Mouse (Mus musculus): ENCODE measurements around the gene Sik3. TPM values are rescaled to one million over a fixed set of nuclear protein-coding genes. Genes with fewer than 3 reads are reported as not detected.
A peak's percentile ranks its signal among the peaks of the same experiment; 100 is the strongest.

Gene Sik3
- polyA plus RNA-seq, 1 experiment from 2014 or later, result 11.5 TPM

DNA sequence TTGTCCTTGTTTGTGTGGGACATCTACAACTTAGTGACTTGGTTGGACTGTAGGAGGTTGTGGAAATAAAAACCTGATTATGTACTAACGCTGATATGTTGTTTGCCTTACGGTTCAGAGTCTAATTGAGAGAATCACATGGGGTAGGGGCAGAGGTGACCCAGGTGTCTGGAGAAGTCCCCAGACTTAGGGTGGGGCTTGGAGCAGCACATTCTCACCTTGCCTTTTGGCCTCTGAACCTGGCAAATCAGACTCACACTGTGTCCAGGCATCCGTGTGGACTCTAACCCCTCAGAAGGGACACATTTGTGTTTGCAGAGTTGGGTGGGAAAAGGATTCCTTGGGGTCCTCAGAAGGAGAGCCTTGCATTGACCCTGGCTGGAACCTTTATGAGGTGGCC, 211.5 kb downstream of the Sik3 start:
- ATAC-seq (ENCODE audit: insufficient read depth, low FRiP score, low read depth), result no peak
- Histone ChIP-seq H3K4me2 (no peak overlapping the region), H3K27me3 (replicated peaks) (no peaks in the 10 kb centered on the region), H3K9ac (no peak overlapping the region), H3K4me1 (no peaks in the 10 kb centered on the region), H3K36me3 (peaks cover 23% of the 10 kb centered on the region), H3K27ac (no peak overlapping the region), H3K9me3 (no peaks in the 10 kb centered on the region), H3K4me3 (replicated peaks) (no peak overlapping the region)
- WGBS, result 70% methylated on average over 3 of the region's 3 CpGs

DNA sequence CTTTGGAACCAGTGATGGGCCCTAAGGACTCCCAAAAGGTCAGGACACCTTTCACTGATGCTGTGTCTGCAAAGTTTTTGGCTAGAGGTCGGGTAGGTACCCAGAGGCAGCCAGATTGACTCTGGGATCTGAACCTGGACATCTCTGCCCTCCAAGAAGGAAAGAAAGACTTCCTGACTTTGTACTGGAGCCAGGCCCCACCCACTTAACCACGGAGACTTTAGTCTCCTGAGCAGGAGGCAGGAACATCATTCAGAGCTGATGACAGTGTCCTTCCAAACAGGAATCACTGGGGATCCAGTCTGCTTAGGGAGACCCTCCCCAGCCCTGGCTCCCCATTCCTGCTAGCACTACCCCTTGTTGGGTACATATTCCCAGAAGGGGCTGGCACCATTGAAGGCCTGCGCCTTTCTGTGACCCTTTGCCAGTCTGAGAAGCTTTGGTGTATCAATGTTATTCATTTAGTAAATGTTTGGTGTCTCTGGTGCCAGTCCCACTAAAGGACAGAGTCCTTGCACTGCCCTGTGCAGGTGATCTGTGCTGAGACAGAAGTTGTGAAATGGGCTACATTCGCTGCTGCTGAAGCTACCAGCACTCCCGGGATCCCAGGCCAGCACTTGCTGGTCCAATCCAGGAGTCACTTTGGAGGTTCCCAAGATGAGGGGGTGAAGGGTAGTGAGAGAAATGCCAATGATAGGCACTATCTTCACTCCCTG, 212.5 kb downstream of the Sik3 start:
- H3K4me1 ChIP-seq, result peaks cover 6% of the 10 kb centered on the region

DNA sequence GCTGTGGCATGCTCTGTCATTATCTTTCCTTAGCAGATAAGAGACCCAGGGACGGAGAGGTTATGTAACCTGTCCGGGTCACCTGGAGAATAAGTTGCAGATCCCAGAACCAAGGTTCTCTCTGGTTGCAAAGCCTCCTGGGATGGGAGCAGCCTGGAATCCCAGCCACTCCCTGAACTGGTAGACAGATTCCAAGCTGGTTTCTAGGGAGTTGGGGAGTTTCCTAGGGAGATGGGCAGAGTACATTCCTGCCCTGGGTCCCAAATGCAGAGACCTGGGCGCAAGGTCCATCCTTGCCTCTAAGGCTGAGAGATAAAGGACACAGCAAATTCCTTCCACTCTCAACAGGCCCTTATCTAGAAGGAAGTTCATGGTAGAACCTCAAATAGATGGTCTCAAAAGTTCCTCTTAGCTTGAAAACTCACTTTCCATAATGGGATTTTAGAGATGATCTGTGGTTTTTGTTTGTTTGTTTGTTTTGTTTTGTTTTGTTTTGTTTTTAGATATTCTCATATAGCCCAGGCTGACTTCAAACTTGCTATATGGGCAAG, 214.5 kb downstream of the Sik3 start:
- no peak for ATAC-seq (ENCODE audit: insufficient read depth, low FRiP score, low read depth)
- no peaks in the 10 kb centered on the region for H3K27me3 ChIP-seq (replicated peaks)
- H3K27ac ChIP-seq, result no peak overlapping the region
- no peak overlapping the region for H3K4me3 ChIP-seq (replicated peaks)
- H3K4me1 ChIP-seq, result peaks cover 14% of the 10 kb centered on the region
- H3K9me3 ChIP-seq, result no peaks in the 10 kb centered on the region
- no peak overlapping the region for H3K4me2 ChIP-seq
- H3K9ac ChIP-seq, result no peak overlapping the region
- peaks cover under 1% of the 10 kb centered on the region; the same call in 1 of the 2 replicates for H3K36me3 ChIP-seq
- 77% methylated on average over 3 of the region's 3 CpGs for WGBS

More for the DNA sequence above, 212.5 kb downstream of the Sik3 start:
- no peak overlapping the region for H3K4me2 ChIP-seq
- ATAC-seq (ENCODE audit: insufficient read depth, low FRiP score, low read depth), result no peak
- H3K36me3 ChIP-seq, result peaks cover 21% of the 10 kb centered on the region
- H3K27me3 ChIP-seq (replicated peaks), result no peaks in the 10 kb centered on the region
- no peak overlapping the region for H3K4me3 ChIP-seq (replicated peaks)
- H3K9me3 ChIP-seq, result no peaks in the 10 kb centered on the region
- H3K9ac ChIP-seq, result no peak overlapping the region
- no peak overlapping the region for H3K27ac ChIP-seq
- WGBS, result 59% methylated on average over 5 of the region's 5 CpGs

DNA sequence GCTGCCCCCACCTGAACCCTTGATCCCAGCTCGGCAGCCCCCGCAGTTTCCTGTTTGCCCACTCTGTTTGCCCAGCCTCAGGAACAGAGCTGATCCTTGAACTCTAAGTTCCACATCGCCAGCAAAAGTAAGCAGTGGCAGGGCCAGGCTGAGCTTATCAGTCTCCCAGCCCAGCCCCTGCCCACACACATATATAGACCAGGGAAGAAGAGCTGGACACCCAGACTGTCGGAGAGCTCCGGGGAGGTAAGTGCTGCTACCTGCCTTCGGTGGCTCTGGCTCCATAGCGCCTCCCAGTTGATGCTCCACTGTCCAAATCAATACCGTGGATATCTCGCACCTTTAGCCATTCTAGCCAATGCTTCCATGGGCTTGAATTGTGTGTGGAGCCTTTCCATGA, 215.9 kb downstream of the Sik3 start, which contains the start of gene Apoa1:
Gene Apoa1, plus strand, starts transcription at position 90 of the 400 bp plus-strand sequence.
- WGBS, result 50% methylated on average over 9 of the region's 9 CpGs
- Histone ChIP-seq H3K27ac (no peak within 1 kb of the TSS), H3K9ac (no peak within 1 kb of the TSS), H3K4me3 (replicated peaks) (no peak within 1 kb of the TSS; the same call in 1 of the 2 replicates), H3K36me3 (no peaks in the 10 kb centered on the region), H3K4me2 (0 out of 2 replicates have a peak within 1 kb of the TSS, but pooled peaks have one; percentile 2), H3K4me1 (peaks cover 14% of the 10 kb centered on the region), H3K9me3 (no peaks in the 10 kb centered on the region), H3K27me3 (replicated peaks) (no peaks in the 10 kb centered on the region)
- ATAC-seq (ENCODE audit: insufficient read depth, low FRiP score, low read depth), result peak; percentile 28; the same call in 1 of the 2 replicates

DNA sequence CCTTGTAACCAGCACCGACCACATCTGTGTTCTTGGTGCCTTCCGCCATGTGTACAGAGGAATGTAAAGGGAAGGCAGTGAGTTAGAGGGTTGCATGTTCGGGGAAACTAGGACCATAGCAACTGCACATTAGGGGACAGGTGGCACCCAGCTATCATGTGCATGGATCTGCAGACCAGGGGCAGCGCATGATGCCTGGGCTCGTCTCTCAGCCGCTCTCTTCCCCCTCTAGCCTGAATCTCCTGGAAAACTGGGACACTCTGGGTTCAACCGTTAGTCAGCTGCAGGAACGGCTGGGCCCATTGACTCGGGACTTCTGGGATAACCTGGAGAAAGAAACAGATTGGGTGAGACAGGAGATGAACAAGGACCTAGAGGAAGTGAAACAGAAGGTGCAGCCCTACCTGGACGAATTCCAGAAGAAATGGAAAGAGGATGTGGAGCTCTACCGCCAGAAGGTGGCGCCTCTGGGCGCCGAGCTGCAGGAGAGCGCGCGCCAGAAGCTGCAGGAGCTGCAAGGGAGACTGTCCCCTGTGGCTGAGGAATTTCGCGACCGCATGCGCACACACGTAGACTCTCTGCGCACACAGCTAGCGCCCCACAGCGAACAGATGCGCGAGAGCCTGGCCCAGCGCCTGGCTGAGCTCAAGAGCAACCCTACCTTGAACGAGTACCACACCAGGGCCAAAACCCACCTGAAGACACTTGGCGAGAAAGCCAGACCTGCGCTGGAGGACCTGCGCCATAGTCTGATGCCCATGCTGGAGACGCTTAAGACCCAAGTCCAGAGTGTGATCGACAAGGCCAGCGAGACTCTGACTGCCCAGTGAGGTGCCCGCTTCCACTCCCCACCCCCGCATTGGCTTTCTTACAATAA, 217.2 kb downstream of the Sik3 start:
- peak overlapping the region; percentile 40 for H3K4me3 ChIP-seq (replicated peaks)
- peak overlapping the region; percentile 76 for H3K4me2 ChIP-seq
- no peak overlapping the region for H3K9ac ChIP-seq
- H3K36me3 ChIP-seq, result no peaks in the 10 kb centered on the region
- no peaks in the 10 kb centered on the region for H3K9me3 ChIP-seq
- peak; percentile 84 for ATAC-seq (ENCODE audit: insufficient read depth, low FRiP score, low read depth)
- no peaks in the 10 kb centered on the region for H3K27me3 ChIP-seq (replicated peaks)
- peaks cover 14% of the 10 kb centered on the region for H3K4me1 ChIP-seq
- 14% methylated on average over 37 of the region's 37 CpGs for whole genome bisulfite sequencing
- H3K27ac ChIP-seq, result no peak overlapping the region

DNA sequence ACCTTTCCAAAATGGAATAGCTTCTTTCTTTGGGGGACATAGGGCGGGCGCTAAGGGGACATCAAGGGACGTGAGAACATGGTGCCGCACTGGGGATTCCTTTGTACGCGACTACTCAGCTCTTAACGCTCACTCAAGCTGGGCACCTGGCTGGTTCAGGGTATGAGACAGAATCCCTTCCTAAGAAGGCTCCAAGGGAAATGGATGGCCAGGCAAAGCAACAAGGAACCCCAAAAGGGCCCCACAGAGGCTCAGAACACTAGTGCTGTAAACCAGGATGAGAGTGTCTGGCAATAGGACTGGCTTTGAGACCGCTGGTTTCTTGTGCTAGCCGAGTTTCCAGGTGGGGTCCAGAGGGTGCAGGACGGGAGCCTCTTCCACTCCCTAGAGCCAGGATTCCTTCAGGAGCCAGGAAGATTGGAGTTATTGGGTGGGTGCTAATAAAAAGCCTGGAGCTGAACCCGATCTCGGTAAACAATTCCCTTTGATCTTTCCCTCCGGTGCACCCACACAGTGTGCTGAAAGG, 217.9 kb downstream of the Sik3 start:
- H3K27ac ChIP-seq, result no peak overlapping the region
- 19% methylated on average over 13 of the region's 13 CpGs for WGBS

DNA sequence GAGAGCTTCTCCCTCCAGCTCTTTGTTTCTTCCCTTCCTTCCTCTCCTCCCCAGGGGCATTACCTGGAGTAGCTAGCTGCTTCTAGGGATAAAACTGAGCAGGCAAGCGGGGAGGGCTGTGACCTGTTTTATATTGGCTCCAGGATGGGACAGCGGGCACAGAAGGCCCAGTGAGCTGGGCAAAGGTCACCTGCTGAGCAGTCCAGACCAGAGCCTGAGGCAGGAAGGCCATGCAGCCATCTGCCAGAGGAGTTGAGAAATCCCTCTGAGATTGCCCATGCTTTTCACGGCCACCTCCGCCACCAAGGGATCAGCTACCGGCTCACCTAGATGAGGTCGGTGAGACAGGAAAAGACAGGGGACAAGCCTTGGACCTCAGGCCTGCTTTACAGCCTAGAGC, 222.6 kb downstream of the Sik3 start:
- no peaks in the 10 kb centered on the region for H3K36me3 ChIP-seq
- no peak overlapping the region for H3K27ac ChIP-seq
- H3K27me3 ChIP-seq (replicated peaks), result no peaks in the 10 kb centered on the region
- peaks cover 7% of the 10 kb centered on the region; the same call in 1 of the 2 replicates for H3K4me1 ChIP-seq
- H3K9ac ChIP-seq, result no peak overlapping the region
- H3K4me2 ChIP-seq, result no peak overlapping the region
- WGBS, result 82% methylated on average over 6 of the region's 6 CpGs
- no peak for ATAC-seq (ENCODE audit: insufficient read depth, low FRiP score, low read depth)
- no peaks in the 10 kb centered on the region for H3K9me3 ChIP-seq
- no peak overlapping the region for H3K4me3 ChIP-seq (replicated peaks)

More for the DNA sequence above, 217.9 kb downstream of the Sik3 start:
- no peaks in the 10 kb centered on the region for H3K36me3 ChIP-seq
- H3K27me3 ChIP-seq (replicated peaks), result no peaks in the 10 kb centered on the region
- ATAC-seq (ENCODE audit: insufficient read depth, low FRiP score, low read depth), result no peak
- H3K4me2 ChIP-seq, result peak overlapping the region; percentile 76
- peak overlapping the region; percentile 40 for H3K4me3 ChIP-seq (replicated peaks)
- H3K9ac ChIP-seq, result no peak overlapping the region
- H3K9me3 ChIP-seq, result no peaks in the 10 kb centered on the region
- H3K4me1 ChIP-seq, result peaks cover 14% of the 10 kb centered on the region

DNA sequence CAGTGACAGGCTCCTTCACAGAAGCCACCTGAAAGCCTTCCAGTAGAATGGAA, 222.8 kb downstream of the Sik3 start, which contains the start of gene Apoc3:
Gene Apoc3, minus strand, starts transcription at position 41 of the 53 bp plus-strand sequence.
- H3K4me1 ChIP-seq, result peaks cover 4% of the 10 kb centered on the region; the same call in 1 of the 2 replicates
- H3K27ac ChIP-seq, result no peak within 1 kb of the TSS
- H3K9me3 ChIP-seq, result no peaks in the 10 kb centered on the region
- no peaks in the 10 kb centered on the region for H3K36me3 ChIP-seq
- H3K4me3 ChIP-seq (replicated peaks), result no peak within 1 kb of the TSS
- no peak within 1 kb of the TSS for H3K4me2 ChIP-seq
- H3K9ac ChIP-seq, result no peak within 1 kb of the TSS
- ATAC-seq (ENCODE audit: insufficient read depth, low FRiP score, low read depth), result no peak
- H3K27me3 ChIP-seq (replicated peaks), result no peaks in the 10 kb centered on the region

DNA sequence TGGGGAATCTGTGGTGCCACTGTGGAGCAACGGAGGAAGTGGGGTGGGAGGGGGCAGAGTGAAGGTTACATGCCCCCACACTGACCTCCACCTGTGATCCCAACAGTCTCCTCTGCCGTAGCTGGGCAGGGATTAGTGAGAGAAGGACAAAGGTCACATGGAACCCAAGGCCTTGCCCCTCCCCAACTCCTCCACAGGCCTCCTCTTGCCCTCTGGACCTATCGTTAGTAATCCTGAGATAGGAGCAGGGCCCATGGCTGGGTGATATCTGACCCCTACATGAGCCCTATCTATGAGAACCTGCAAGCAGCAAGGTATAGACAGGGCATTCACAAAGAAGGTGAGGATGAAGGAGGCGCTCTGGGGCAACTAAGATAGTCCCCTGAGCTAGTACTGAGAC, 223.0 kb downstream of the Sik3 start:
- H3K36me3 ChIP-seq, result no peaks in the 10 kb centered on the region
- H3K4me2 ChIP-seq, result no peak overlapping the region
- WGBS, result 43% methylated on average over 4 of the region's 4 CpGs
- H3K27me3 ChIP-seq (replicated peaks), result no peaks in the 10 kb centered on the region
- no peak overlapping the region for H3K4me3 ChIP-seq (replicated peaks)
- no peak overlapping the region for H3K27ac ChIP-seq
- no peaks in the 10 kb centered on the region for H3K9me3 ChIP-seq
- ATAC-seq (ENCODE audit: insufficient read depth, low FRiP score, low read depth), result peak; percentile 48
- no peak overlapping the region for H3K9ac ChIP-seq
- H3K4me1 ChIP-seq, result 0 out of 2 replicates have a peak, but pooled peaks cover 2% of the 10 kb centered on the region

DNA sequence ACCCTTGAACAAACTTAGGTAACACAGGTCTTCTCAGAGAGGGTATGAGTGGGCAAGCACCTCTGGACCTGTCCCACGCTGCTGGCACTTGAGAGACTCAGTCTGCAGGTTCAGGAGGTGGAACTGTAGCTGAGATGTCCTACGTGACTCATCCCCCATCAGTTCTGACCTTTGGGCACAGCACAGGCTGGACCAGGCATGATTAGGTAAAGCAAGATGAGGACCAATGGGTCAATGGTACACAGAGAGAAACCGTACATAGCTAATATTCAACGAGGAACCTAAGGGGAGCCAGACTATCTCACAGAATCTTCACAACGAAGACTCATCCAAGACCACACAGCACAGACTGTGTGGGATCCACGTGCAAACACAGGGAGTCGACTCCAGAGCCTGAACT, 226.2 kb downstream of the Sik3 start:
- Histone ChIP-seq H3K9ac (no peak overlapping the region), H3K27me3 (replicated peaks) (no peaks in the 10 kb centered on the region), H3K27ac (no peak overlapping the region), H3K4me3 (replicated peaks) (no peak overlapping the region), H3K9me3 (no peaks in the 10 kb centered on the region), H3K4me1 (peaks cover 9% of the 10 kb centered on the region; the same call in 1 of the 2 replicates), H3K4me2 (no peak overlapping the region), H3K36me3 (no peaks in the 10 kb centered on the region)
- 82% methylated on average over 7 of the region's 7 CpGs for WGBS
- ATAC-seq (ENCODE audit: insufficient read depth, low FRiP score, low read depth), result no peak

DNA sequence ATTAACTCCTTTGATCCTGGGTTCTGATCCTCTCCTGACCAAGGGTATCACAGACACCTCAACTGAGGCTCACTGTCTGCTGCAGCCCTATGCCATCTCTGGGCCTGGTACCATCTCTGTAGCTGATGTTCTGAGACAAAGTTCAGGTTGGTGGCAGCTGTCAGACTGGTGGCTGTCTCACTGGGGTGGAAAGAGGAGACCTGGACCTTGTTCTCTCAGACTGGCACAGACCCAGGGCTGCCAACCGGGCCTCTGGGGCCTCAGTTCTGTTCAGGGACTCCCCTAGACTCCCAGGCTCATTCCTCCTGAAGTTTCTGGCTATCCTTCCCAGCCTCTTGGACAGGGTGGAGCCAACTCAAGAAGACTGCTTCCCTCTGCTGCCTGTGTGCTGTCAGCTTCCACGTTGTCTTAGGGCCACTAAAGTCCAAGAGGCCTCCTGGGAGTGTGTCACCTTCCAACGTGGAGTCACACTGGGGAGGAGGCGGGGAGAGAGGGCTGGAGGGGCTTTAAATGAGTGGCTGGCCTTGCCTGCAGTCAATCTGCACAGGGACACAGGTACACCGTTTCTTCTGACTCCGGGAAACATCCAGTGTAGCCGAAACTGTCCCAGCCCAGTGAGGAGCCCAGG, 228.0 kb downstream of the Sik3 start, which contains the start of gene Apoa4:
Gene Apoa4, plus strand, starts transcription at position 171 of the 628 bp plus-strand sequence.
- no peak for ATAC-seq (ENCODE audit: insufficient read depth, low FRiP score, low read depth)
- H3K4me3 ChIP-seq (replicated peaks), result no peak within 1 kb of the TSS
- H3K27ac ChIP-seq, result no peak within 1 kb of the TSS
- H3K27me3 ChIP-seq (replicated peaks), result no peaks in the 10 kb centered on the region
- no peaks in the 10 kb centered on the region for H3K36me3 ChIP-seq
- peaks cover 9% of the 10 kb centered on the region; the same call in 1 of the 2 replicates for H3K4me1 ChIP-seq
- no peak within 1 kb of the TSS for H3K4me2 ChIP-seq
- WGBS, result 56% methylated on average over 7 of the region's 7 CpGs
- no peaks in the 10 kb centered on the region for H3K9me3 ChIP-seq
- no peak within 1 kb of the TSS for H3K9ac ChIP-seq

Measured in stomach, embryonic 15.5 days (tissue).